Mouse (Mus musculus) forebrain, embryonic 16.5 days (tissue): ENCODE measurements around the gene Cd1d1. TPM values are rescaled to one million over a fixed set of nuclear protein-coding genes. Genes with fewer than 3 reads are reported as not detected.
A peak's percentile ranks its signal among the peaks of the same experiment; 100 is the strongest.
"Not testable (repeated sequence)": the region's sequence is repeated elsewhere in the genome, so short reads cannot be mapped to it uniquely, and the experiment has no call there.

Experiments
- ATAC-seq: fragments of 200-750 bp; cut with Nextera tagmentation; 2 replicates; pipeline ENCODE4 v1.8.0; 2017; ENCODE audit warnings: mild to moderate bottlenecking, moderate library complexity
- H3K27ac ChIP-seq: fragments of 300-500 bp; sonication (generic); 2 replicates; pipeline ENCODE4 v1.5.1; 2014; ENCODE audit warnings: low read length, control low read depth
- H3K27me3 ChIP-seq: fragments of 300-500 bp; sonication (generic); replicated peaks from 2 replicates; pipeline ENCODE4 v1.6.1; 2014; ENCODE audit warnings: low read length; ENCODE audit not compliant: control insufficient read depth, insufficient read depth
- H3K36me3 ChIP-seq: fragments of 300-500 bp; sonication (generic); 2 replicates; pipeline ENCODE4 v1.6.1; 2014; ENCODE audit not compliant: control insufficient read depth, insufficient read depth
- H3K4me1 ChIP-seq: fragments of 300-500 bp; sonication (generic); replicated peaks from 2 replicates; pipeline ENCODE4 v1.6.1; 2014; ENCODE audit warnings: low read length; ENCODE audit not compliant: control insufficient read depth, insufficient read depth
- H3K4me2 ChIP-seq: fragments of 300-500 bp; sonication (generic); 2 replicates; pipeline ENCODE4 v1.6.1; 2014; ENCODE audit warnings: mild to moderate bottlenecking, low read length, control low read depth
- H3K4me3 ChIP-seq: fragments of 300-500 bp; sonication (generic); replicated peaks from 2 replicates; pipeline ENCODE4 v1.5.1; 2014; ENCODE audit warnings: mild to moderate bottlenecking, low read length, control low read depth
- H3K9ac ChIP-seq: fragments of 300-500 bp; sonication (generic); replicated peaks from 2 replicates; pipeline ENCODE4 v1.6.1; 2014; ENCODE audit warnings: low read depth, low read length, control low read depth
- H3K9me3 ChIP-seq: fragments of 300-500 bp; sonication (generic); 2 replicates; pipeline ENCODE4 v1.6.1; 2016; ENCODE audit warnings: low read length; ENCODE audit not compliant: control insufficient read depth
- WGBS: fragments of 180-500 bp; shearing (Covaris S2); extraction: QIAGEN DNeasy Blood & Tissue Kit; methylation state at CpG from one replicate; pipeline ENCODE4 v1.1.7; 2014; 5-methylcytosine and 5-hydroxymethylcytosine counted together
- polyA plus RNA-seq: library from polyadenylated mRNA; unstranded; fragments of >200 nt; fragmentation: Nextera tagmentation; extraction: Ambion mirVana; gene quantifications from 2 replicates; pipeline ENCODE4 v1.2.1, GENCODE M21; 2015

Cd1d1 gene
- polyA plus RNA-seq, 1 experiment from 2014 or later = 80.4 TPM

DNA sequence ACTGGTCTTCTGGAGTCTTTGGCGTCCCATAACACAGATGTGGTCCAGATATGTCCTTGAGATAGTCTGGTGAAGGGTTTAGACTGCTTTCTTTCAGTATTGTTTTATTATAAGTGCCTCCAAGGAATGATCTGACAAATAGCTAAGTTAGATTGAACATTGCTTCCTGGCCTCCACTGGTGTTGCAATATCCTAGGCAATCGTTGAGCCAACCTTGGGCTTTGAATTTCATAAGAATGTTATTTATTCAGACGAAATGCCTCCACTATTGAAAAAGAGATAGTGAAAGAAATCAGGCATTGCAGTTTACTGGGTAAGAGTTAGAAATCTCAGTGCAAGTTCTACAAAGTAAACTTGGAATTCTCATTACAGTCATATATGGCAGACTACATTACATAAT is 13.2 kb upstream of the Cd1d1 start:
- H3K9ac ChIP-seq, H3K36me3 ChIP-seq, H3K4me3 ChIP-seq, ATAC-seq, H3K9me3 ChIP-seq, H3K4me1 ChIP-seq, H3K27me3 ChIP-seq, H3K27ac ChIP-seq, H3K4me2 ChIP-seq: not testable (repeated sequence)
- WGBS = 78% methylated on average over 3 of the region's 3 CpGs

GRCm38 (mm10) chr3:87008281-87008680 is 9.0 kb upstream of the Cd1d1 start:
- not testable (repeated sequence) for H3K9me3 ChIP-seq, H3K9ac ChIP-seq, H3K4me1 ChIP-seq, H3K36me3 ChIP-seq, H3K27ac ChIP-seq, ATAC-seq, H3K4me3 ChIP-seq, H3K27me3 ChIP-seq, H3K4me2 ChIP-seq
- 87% methylated on average over 1 of the region's 1 CpGs for WGBS

DNA sequence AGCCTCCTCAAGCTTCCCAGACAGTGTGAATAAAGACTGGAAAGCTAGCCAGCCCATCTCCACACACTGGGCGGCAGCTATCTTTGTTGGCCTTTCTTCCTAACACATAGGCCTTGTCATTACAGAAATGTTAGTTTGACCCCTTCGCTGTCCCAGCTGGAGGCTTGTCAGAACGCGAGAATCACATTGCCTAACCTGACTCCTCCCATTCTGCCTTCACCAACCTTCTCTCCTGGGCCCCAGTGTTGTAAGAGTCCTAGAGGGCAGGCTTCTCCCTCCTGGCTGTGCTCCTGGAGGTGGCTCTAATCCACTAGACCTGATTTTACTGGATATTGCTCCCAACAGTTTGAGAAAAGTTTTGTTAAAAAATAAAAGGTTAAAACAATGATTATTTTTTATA is 1.4 kb upstream of the Cd1d1 start:
- no peak overlapping the region for H3K4me3 ChIP-seq
- H3K36me3 ChIP-seq = no peaks in the 10 kb centered on the region
- no peak for ATAC-seq
- H3K27me3 ChIP-seq = no peaks in the 10 kb centered on the region
- H3K9me3 ChIP-seq = no peaks in the 10 kb centered on the region
- H3K27ac ChIP-seq = no peak overlapping the region
- H3K9ac ChIP-seq = no peak overlapping the region
- H3K4me2 ChIP-seq = no peak overlapping the region
- 38% methylated on average over 4 of the region's 4 CpGs for WGBS
- H3K4me1 ChIP-seq = peaks cover 7% of the 10 kb centered on the region

DNA sequence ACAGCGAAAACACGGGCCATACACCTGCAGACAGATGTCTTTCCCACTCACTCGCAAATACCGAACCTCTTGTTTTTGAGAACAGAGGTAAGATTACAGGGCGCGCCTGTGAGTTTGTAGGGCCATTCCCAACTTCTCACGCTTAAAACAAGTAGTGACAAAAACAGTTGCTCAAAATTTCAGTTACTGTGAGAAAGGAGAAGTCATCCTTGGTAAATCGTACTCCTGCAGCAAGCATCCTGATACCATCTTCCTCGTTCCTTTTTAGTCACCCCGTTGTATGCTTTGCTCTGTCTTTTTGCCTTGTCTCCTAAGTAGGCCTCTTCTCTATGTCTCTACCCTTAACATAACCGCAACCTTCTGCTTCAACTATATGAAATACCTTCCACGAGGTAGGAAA is 810 bp upstream of the Cd1d1 start:
- no peak overlapping the region for H3K9ac ChIP-seq
- H3K4me2 ChIP-seq = peak overlapping the region; percentile 67; the same call in 1 of the 2 replicates
- H3K4me1 ChIP-seq = peaks cover 7% of the 10 kb centered on the region
- ATAC-seq = no peak
- WGBS = 91% methylated on average over 12 of the region's 12 CpGs
- H3K27me3 ChIP-seq = no peaks in the 10 kb centered on the region
- H3K36me3 ChIP-seq = no peaks in the 10 kb centered on the region
- H3K4me3 ChIP-seq = no peak overlapping the region
- H3K27ac ChIP-seq = no peak overlapping the region
- H3K9me3 ChIP-seq = no peaks in the 10 kb centered on the region

GRCm38 (mm10) chr3:86998433-86999414 is 517 bp downstream of the Cd1d1 start:
- ATAC-seq = peak; percentile 100
- H3K9me3 ChIP-seq, H3K36me3 ChIP-seq, H3K4me1 ChIP-seq, H3K27me3 ChIP-seq: not testable (repeated sequence)
- peak overlapping the region; percentile 86 for H3K9ac ChIP-seq
- peak overlapping the region; percentile 63 for H3K4me3 ChIP-seq
- H3K27ac ChIP-seq = peak overlapping the region; percentile 88
- 2% methylated on average over 23 of the region's 24 CpGs for WGBS
- H3K4me2 ChIP-seq = peak overlapping the region; percentile 67

DNA sequence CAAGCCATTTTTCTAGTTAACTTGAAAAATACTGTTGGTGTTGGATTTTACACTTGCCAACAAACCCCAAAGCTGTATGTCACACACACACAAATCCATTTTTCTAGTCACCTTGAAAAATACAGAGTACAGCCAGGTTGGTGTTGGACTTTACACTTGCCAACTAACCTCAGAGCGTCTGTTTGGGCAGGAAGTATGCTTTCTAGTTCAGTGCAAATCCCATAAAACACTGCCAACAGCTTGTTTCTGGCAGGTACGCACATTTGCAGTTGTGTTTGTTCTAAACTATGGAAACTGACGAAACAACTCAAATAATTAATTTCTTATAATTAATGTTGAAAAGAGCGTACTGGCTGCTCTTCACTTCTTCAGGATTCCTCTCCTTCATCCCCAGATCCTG is 3.1 kb downstream of the Cd1d1 start:
- peaks cover 7% of the 10 kb centered on the region for H3K4me1 ChIP-seq
- H3K36me3 ChIP-seq = no peaks in the 10 kb centered on the region
- no peaks in the 10 kb centered on the region for H3K27me3 ChIP-seq
- no peak overlapping the region for H3K27ac ChIP-seq
- H3K4me2 ChIP-seq = no peak overlapping the region
- H3K9me3 ChIP-seq = no peaks in the 10 kb centered on the region
- no peak overlapping the region for H3K9ac ChIP-seq
- no peak overlapping the region for H3K4me3 ChIP-seq
- ATAC-seq = no peak
- WGBS = 90% methylated on average over 4 of the region's 4 CpGs

GRCm38 (mm10) chr3:86995381-86995780 is 3.9 kb downstream of the Cd1d1 start:
- 62% methylated on average over 1 of the region's 1 CpGs for WGBS
- H3K9ac ChIP-seq = no peak overlapping the region
- ATAC-seq = no peak
- H3K4me3 ChIP-seq = no peak overlapping the region
- H3K4me2 ChIP-seq = no peak overlapping the region
- H3K27me3 ChIP-seq = no peaks in the 10 kb centered on the region
- H3K27ac ChIP-seq = no peak overlapping the region
- no peaks in the 10 kb centered on the region for H3K36me3 ChIP-seq
- peaks cover 7% of the 10 kb centered on the region for H3K4me1 ChIP-seq
- H3K9me3 ChIP-seq = no peaks in the 10 kb centered on the region

DNA sequence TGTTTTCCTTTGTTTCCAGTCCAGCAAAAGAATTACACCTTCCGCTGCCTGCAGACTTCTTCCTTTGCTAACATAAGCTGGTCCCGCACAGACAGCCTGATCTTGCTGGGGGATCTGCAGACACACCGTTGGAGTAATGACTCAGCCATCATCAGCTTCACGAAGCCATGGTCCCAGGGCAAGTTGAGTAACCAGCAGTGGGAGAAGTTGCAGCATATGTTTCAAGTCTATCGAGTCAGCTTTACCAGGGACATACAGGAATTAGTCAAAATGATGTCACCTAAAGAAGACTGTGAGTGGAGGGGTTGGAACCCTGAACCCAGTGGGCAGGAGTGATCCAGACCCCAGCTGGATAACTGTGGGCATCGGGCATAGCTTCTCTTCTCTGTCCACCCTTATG is 12.3 kb downstream of the Cd1d1 start:
- not testable (repeated sequence) for ATAC-seq, H3K36me3 ChIP-seq

GRCm38 (mm10) chr3:86986490-86986889 is 12.8 kb downstream of the Cd1d1 start:
- peak; percentile 55; the same call in 1 of the 2 replicates for ATAC-seq
- WGBS = 1% methylated on average over 12 of the region's 12 CpGs
- H3K4me2 ChIP-seq = peak overlapping the region; percentile 57
- no peaks in the 10 kb centered on the region for H3K27me3 ChIP-seq
- H3K9ac ChIP-seq = peak overlapping the region; percentile 48
- H3K4me3 ChIP-seq = peak overlapping the region; percentile 36
- peaks cover 5% of the 10 kb centered on the region for H3K4me1 ChIP-seq
- H3K27ac ChIP-seq = no peak overlapping the region
- H3K36me3 ChIP-seq = no peaks in the 10 kb centered on the region
- H3K9me3 ChIP-seq = no peaks in the 10 kb centered on the region

More for the DNA sequence above, 12.3 kb downstream of the Cd1d1 start:
- not testable (repeated sequence) for H3K4me1 ChIP-seq, H3K27ac ChIP-seq, H3K9ac ChIP-seq, H3K9me3 ChIP-seq, H3K27me3 ChIP-seq
- 37% methylated on average over 6 of the region's 6 CpGs for WGBS
- H3K4me2 ChIP-seq = peak overlapping the region; percentile 57
- H3K4me3 ChIP-seq = peak overlapping the region; percentile 36
